Mouse (Mus musculus) gastrocnemius, postnatal 4 days (tissue): ENCODE measurements around the gene Clcn7. TPM values are rescaled to one million over a fixed set of nuclear protein-coding genes. Genes with fewer than 3 reads are reported as not detected.
"Not testable (repeated sequence)": the region's sequence is repeated elsewhere in the genome, so short reads cannot be mapped to it uniquely, and the experiment has no call there.

Source experiments
- DNase-seq, 2 experiments: peaks; one replicate each; pipeline ENCODE4 v3.0.0; 2021 to 2022; ENCODE audit warnings: low spot score in 2 of 2, mixed read lengths in 2 of 2
- total RNA-seq, 2 experiments: library from RNA; stranded (reverse); gene quantifications; 2 replicates each; pipeline ENCODE4 v1.2.3; 2021

Clcn7 gene
- total RNA-seq, 2 experiments from 2014 or later, result 23.0 to 25.0 TPM

GRCm38 (mm10) chr17:25125442-25126060 is 7.6 kb upstream of the Clcn7 start:
- DNase-seq, result not testable (repeated sequence)

- DNase-seq, result no peak
Observed at GRCm38 (mm10) chr17:25127079-25127478, 6.1 kb upstream of the Clcn7 start.

GRCm38 (mm10) chr17:25127681-25128080 is 5.5 kb upstream of the Clcn7 start:
- no peak for DNase-seq

- no peak for DNase-seq
Observed at GRCm38 (mm10) chr17:25130060-25130459, 3.1 kb upstream of the Clcn7 start.

GRCm38 (mm10) chr17:25135622-25136021 is 2.4 kb downstream of the Clcn7 start:
- DNase-seq, result no peak

GRCm38 (mm10) chr17:25138803-25139202 is 5.6 kb downstream of the Clcn7 start:
- DNase-seq, result no peak

GRCm38 (mm10) chr17:25139960-25140359 is 6.8 kb downstream of the Clcn7 start:
- DNase-seq, result no peak

- no peak for DNase-seq
Observed at GRCm38 (mm10) chr17:25162161-25162560, 29.0 kb downstream of the Clcn7 start, which contains the start of gene Ccdc154. Gene Ccdc154 (plus strand): TSS chr17:25162461.

- no peak for DNase-seq
Observed at GRCm38 (mm10) chr17:25163387-25163786, 30.2 kb downstream of the Clcn7 start.

- no peak for DNase-seq
Observed at GRCm38 (mm10) chr17:25164770-25165169, 31.6 kb downstream of the Clcn7 start.

GRCm38 (mm10) chr17:25165970-25166671 is 32.9 kb downstream of the Clcn7 start:
- no peak for DNase-seq

- no peak for DNase-seq
Observed at GRCm38 (mm10) chr17:25169706-25170105, 36.5 kb downstream of the Clcn7 start.

GRCm38 (mm10) chr17:25172558-25172957 is 39.4 kb downstream of the Clcn7 start:
- no peak for DNase-seq

GRCm38 (mm10) chr17:25175411-25175810 is 42.2 kb downstream of the Clcn7 start, which contains the start of gene Gm38655:
Gene Gm38655 (minus strand): TSS chr17:25175471.
- no peak for DNase-seq

- no peak for DNase-seq
Observed at GRCm38 (mm10) chr17:25183232-25183631, 50.0 kb downstream of the Clcn7 start.

GRCm38 (mm10) chr17:25184129-25184691 is 51.0 kb downstream of the Clcn7 start, which contains the start of gene BC003965:
Gene BC003965 (plus strand): TSS chr17:25184554.
- DNase-seq, result peak; percentile 93 to 98

GRCm38 (mm10) chr17:25184961-25185360 is 51.8 kb downstream of the Clcn7 start:
- DNase-seq, result no peak

- DNase-seq, result no peak
Observed at GRCm38 (mm10) chr17:25187784-25188149, 54.6 kb downstream of the Clcn7 start.

GRCm38 (mm10) chr17:25188150-25189031 is 55.2 kb downstream of the Clcn7 start, which contains the start of gene Unkl:
Gene Unkl (plus strand): TSS chr17:25188397.
- DNase-seq, result peak; percentile 75 to 77

- DNase-seq, result no peak
Observed at GRCm38 (mm10) chr17:25189091-25189490, 55.9 kb downstream of the Clcn7 start.

GRCm38 (mm10) chr17:25202401-25202800 is 69.2 kb downstream of the Clcn7 start:
- DNase-seq, result no peak
